Mouse (Mus musculus): ENCODE data around the gene Ltb.
A peak's percentile ranks its signal among the peaks of the same experiment; 100 is the strongest.

The Ltb gene

DNA sequence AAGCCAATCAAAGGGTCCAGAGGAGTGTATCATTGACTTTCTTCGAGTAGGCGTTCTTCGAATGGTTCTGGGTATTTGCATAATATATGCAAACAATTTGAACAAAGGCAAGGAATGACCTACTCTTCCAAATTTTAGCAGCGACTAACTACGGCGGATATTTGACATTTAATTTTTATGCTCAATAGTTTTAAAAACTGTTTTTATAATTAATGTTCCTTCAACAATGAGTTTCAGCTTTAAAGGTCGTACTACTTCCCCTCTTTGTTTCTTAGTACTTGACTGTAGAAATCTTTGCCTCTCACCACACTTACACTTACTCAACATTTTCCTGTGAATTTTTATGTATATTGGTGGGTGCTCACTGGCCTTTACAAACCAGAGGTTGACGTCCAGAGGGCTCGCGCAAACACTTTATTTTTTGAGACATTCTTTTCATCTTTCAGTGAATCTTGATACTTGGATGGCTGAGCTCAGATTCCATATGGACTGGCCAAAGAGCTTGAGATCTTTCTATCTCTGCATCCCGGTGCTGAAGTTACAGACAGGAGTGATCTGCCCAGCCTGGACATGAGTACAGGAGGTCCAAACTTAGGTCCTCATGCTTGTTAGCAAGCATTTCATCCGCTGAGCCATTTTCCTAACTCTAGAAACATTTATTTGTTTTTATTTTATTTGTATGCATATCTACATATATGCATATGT is 28.6 kb upstream of the Ltb start:
- DNase-seq = no peak

DNA sequence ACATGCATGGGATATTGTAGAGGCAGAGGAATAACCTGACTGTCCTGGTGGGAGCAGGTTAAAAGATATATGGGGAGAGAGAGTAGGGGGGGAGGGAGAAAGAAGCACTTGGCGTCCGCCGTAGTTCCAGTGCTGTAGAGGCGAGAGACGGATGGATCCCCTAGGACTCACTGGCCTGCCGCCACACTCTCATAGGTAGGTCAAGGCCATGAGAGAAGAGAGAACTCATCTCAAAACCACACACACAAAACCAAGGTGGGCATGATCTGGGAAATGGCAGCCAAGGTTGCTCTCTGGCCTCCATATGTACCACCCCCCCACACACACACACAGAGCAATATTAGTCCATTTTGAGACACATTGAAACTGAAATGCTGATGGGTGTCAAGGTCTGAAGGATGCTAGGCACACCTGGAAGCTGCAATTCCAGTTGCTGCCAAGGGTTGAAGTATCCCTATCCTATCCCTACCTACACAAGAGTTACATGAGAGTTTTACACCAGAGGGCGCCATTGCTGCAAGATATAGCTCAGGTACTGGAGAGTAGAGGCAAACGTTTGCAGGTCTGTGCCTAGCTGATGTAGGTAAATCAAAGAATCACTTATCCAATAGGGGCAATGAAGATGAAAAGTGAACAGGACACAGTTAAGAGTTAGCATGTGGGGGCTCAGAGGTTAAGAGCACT is 27.7 kb upstream of the Ltb start:
- DNase-seq = peak; percentile 80 to 82

DNA sequence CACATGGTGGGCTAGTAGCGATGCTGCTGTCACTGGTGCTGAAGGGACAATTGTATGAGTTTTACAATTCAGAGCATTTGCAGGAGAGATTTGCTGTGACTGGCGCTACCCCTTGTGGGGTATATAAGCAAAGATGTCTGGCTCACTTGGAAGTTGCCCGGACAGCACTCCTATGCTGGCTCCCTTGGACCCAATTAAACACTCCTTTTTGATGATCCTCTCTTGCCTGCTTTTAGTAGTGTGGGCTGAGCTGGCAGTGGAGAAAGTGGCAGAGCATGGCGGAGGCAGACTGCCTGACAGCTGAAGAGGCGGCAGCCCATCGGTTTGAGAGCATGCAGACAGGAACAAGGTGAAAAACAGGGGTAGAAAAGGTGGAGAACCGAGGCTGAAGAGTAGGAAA is 26.4 kb upstream of the Ltb start:
- no peak for DNase-seq

DNA sequence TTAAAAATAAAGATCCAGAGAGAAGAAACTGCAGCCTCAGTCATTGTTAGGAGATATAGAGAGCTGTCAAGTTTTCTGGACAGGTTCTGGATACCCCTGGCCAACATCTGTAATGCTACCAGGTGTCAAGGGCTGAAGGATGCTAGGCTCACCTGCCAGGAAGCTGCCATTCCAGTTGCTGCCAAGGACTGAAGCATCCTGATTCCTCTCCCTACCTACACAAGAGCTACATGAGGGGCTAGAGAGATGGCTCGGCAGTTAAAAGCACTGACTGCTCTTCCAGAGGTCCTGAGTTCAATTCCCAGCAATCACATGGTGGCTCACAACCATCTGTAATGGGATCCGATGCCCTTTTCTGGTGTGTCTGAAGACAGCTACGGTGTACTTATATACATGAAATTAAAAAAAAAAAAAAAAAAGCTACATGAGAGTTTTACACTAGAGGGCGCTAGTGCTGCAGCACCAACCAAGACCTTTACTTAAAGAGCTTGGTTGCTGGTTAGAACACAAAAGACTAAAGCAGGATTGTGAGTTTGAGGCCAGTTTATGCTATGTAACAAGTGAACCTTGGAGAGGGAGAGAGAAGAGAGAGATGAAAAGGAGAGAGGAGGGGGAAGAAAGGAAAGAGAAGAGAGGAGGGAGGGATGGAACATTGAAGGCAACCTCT is 25.6 kb upstream of the Ltb start:
- DNase-seq = peak; percentile 53 to 54

DNA sequence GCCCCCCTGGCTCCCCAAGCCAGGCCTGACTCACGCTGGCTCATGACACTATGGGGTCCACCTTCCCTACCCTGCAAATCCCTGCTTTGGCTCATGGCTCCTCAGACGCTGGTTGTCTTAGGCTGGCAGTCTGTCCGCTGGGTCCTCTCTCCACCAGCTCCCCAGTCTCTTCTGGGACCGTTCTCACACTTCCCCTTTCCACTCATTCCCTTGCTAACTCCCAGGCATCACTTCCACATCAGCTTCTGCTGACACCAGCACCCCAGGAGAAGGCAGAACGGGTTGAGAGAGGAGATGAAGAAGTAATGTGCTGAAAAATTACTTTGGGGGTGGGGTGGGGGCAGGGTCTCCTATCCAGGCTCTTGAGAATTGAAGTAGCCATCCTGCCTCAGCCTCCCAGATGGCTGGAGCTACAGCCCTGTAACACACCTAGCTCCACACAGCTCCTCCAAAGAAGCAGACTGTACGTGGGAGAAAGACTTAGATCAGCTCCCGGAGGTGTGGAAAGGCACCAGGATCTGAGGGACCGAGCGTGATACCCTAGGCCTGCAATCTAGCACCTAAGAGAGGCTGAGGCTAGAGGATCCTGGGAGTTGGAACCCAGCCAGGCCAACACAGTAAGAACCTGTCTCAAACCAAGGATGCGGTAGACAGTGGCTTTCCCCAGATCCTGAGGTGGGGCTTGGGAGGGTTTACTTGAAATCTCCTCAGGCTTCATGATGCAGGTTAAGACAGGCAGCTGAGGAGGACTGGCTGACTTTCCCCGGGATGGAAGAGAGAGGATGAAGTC is 21.6 kb upstream of the Ltb start:
- peak; percentile 50 to 51 for DNase-seq

DNA sequence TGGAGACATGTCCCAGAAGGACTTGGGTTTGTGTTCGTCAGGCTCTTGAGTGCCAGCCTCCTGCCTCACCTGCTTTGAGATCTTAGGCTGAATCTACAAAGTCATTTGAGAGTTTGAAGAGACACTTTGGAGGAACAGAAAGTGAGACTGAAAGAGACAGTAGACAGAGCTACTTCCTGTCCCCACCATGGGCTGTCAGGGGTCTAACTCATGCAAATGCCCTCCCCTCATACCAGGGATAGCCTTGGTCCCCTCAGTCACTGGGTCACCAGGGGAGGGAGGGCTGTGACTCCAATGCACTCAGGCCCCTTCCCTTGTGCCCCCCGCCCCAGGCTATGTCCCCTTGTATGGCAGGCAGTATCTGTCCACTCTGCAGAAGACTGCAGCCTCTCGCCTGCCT is 20.9 kb upstream of the Ltb start:
- peak; percentile 61 to 62 for DNase-seq

DNA sequence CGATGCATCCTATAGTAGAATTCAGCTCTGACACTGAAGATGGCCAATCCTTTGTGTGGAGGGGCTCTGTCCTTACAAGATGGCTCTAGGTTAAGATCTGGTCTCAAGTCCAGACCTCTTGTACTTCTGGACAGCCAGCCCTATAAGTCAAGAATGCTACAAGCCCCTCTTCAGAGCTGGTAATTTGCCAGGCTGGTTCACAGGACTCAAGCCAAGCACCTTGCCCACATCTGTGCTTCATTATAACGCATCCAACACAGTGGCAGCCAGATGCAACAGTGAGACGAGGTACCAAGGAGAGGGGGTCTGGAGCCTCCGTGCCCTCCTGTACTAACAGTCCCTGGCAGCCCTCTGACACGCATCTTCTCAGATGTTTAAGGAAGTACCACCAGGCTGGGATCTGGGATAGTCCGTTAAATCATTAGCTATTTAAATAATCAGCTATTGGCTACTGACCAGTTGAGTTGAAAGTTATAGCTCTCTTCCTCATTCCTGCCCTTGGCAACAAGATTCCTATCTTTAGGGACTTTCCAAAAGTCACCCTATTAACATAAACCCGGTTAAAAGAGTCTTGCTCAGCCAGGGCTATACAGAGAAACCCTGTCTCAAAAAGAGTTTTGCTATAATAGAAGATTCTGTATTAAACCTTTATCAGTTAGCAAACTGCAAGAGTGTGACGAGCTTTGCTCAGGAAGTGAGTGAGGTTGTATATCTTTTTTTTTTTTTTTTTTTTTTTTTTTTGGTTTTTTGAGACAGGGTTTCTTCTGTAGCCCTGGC is 19.9 kb upstream of the Ltb start:
- no peak for DNase-seq

DNA sequence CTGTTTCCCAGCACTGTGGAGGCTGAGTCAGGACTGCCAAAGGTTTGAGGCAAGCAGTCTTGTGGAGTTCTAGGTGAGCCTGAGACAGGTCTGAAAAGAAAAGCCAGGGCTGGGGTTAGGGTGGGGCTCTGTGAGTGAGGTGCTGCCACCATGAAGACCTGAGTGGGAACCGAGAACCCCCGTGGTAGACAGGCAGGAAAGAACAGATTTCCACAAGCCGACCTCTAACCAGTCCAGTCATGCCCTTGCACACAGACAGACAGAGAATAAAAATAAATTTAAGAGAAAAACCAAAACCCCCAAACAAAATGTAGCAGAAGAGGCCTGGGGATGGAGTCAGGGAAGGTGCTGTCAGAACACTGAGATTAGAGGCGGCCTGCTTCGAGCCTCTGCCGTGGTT is 18.9 kb upstream of the Ltb start:
- peak; percentile 37 to 42 for DNase-seq

DNA sequence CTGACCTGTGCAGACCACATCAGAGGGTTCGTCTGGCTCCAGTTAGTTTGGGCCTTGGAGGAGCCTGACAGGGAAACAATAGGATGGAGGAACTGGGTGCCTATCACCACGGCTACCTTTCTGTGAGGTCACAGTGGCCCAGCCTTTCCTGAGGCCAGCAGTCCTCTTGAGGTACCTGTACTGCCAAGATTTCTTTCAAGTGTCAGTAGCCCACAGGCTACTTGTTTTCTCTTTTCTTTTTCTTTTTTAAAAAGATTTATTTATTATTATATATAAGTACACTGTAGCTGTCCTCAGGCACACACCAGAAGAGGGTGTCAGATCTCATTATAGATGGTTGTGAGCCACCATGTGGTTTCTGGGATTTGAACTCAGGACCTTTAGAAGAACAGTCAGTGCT is 18.3 kb upstream of the Ltb start, which contains the start of gene Aif1:
TSS of gene Aif1 (minus strand) at position 101 of the 400 bp plus-strand sequence.
- no peak for DNase-seq

DNA sequence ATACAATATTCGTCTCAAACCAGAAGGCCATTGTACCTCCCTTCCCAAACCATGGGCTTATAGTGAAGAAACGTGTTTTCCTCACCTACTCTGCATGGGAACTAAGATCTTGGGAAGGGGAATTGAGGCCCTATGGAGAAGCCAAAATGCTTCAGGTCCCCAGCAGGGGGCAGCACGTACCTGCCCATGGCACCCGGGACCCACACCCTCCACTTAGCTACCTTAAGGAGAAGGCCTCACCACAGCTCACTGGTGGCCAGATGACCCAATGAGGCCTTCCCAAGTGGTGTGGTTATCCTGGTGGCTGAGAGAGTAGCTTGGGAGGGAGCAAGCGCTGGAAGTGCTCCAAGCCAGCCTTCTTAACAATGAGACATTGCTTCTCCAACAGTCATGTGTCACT is 15.7 kb upstream of the Ltb start:
- peak; percentile 88 to 89 for DNase-seq

DNA sequence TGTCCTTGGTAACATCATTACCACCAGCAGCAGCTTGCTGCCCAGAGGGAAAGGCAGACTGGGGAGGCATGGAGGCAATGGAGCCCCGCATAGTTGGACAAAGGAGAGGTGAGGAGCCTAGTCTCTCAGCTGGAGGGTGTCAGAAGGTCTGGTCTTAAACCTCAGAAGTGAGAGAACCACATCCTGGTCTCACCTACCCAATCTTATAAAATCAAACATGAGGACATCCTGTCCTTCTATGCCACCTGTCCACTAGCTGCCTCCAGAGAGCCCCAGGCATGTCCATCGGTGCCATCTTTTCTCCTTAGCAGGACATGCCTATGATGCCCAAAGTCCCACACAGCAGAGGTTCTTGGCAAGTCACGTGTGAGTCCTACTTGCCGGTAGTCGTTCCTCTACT is 14.1 kb upstream of the Ltb start:
- no peak for DNase-seq

DNA sequence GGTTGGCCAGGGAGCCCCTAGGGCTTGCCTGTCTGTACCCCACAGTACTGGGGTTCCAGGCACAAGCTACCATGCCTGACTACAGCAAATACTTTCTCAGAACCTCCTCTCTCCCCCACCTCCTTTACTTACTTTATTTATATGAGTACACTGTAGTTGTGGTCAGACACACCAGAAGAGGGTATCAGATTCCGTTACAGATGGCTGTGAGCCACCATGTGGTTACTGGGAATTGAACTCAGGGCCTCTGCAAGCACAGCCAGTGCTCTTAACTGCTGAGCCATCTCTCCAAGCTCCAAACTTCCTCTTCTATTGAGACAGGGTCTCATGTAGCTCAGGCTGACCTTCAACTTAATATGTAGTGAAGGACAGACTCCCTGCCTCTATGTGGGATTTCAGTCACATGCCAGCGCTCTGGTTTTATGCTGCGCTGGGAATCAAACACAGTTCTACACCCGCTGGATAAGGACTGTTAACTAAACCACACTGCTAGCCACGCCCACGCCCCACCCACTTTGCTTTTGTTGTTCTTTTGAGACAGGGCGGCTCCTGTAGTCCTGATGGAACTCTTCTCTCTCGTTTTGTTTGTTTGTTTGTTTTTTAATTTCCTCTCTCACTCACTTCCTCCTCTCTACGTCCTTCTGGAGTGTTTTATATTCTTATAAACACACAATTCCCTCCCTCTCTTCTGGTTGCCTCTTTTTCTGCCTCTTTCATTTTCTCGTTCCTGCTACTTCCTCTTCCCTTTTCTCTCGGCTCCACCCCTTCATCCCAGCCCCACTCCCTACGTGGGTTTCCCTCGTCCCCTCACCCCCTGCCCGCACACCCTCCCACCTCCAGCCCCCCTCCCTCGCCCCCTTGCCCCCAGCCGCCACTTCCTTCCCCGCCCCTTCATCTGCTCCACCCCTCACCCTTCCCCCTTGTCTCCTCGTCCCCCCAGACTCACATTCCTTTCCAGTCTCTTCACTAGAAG is 8.3 kb upstream of the Ltb start:
- peak; percentile 91 to 94 for DNase-seq

DNA sequence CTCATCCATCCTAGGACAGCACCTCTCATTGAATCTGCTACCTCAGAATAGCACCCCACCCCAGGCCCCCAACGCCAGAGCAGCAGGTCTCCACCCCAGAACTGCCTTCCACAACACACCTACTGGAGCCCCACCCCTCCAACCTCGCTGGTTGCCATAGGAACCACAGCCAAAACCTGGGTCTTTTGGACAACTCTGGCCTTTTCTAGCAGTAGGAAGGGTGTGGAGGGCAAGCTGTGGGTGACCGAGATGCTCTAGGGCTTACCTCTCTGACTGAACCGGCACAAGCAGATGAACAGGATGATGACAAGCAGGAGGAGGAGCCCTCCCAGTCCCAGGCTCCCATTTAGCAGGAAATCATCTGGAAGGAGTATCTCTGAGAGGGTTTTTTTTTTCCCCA is 7.6 kb upstream of the Ltb start:
- DNase-seq = peak; percentile 72 to 80

DNA sequence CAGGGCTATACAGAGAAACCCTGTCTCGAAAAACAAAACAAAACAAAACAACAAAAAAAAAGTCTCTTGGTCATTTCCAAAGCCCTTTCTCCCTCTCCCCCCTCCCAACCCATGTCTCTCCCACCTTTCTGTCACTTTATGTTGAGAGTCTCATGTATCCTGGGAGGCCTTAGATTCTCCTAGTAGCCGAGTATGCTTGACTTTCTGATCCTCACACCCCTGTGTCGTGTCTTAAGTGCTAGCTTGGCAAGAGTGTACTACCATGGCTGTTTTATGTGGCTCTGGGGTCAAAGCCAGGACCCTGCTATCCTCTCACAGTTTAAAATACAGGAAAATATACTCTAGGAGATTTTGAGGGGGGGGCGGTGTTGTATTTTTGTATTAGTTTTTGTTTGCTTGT is 6.9 kb upstream of the Ltb start:
- no peak for DNase-seq

DNA sequence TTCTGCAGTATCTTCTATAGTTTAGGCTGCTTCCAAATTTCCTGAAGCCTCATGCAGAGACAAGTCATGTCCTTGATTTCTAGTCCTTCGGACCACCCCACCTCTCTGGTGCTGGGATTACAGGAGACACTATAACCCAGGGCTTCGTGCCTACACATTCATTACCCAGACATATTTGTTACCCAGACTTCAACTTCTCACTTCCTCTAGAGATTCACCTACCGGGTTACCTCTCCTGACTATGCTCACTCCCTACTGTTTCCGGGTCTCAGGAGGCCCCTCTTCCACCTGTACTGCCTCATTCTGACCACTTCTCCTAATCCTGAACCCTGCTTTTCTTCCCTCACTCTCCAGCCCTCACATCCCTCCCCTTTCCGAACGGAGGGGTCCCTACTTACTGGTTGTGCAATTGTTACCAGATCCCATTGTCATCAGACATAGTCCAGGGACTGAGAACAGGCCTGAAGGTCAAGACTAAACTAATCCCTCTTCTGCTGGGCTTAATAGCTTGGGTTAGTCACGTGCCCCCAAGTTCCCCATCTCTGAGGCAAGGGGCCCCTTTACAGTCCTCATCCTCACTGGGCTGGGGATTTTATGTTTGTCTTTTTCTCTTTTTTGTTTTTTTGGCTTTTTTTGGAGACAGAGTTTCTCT is 6.2 kb upstream of the Ltb start, which contains the start of gene Lst1:
TSS of gene Lst1 (minus strand) at position 481 of the 652 bp plus-strand sequence.
- DNase-seq = peak in 1 of 2 experiments; percentile 34

DNA sequence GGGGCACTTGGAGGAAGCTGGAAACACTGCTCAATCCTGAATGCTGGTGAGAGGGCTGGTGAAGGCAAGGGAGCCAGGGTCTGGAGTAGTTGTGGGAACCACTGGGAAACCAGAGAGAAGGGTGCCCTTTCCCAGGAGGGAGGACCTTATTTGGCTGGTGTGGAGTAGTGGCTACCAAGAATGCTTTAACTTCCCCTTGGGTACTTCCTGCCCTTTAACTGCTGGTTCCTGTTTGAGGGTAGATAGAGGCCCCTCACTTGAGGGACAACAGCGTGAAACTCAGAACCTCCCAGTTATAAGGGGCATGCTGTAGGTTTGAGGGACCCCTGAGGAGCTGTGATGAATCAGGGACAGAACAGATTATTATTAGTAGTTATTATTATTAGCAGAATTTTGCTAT is 5.1 kb upstream of the Ltb start:
- DNase-seq = peak; percentile 45 to 53

DNA sequence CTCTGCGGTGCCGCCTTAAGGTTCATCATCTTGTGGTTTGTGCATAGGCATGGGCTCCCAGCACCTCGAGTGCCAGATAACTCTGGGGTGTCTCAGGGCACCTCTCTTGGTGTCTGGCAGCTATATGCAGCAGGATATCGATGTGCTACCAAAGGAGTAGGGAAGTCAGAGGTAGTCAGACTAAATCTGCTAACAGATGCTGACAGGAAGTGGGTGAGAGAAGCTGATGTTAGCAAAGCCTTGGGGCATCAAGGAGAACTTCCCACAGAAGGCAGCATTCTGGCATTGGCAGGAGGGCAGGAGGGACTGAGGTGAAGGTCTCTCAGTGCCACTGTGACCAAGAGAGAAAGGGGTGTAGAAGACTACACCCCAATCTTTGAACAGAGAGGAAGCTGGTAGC is 4.1 kb upstream of the Ltb start:
- peak; percentile 58 for DNase-seq

DNA sequence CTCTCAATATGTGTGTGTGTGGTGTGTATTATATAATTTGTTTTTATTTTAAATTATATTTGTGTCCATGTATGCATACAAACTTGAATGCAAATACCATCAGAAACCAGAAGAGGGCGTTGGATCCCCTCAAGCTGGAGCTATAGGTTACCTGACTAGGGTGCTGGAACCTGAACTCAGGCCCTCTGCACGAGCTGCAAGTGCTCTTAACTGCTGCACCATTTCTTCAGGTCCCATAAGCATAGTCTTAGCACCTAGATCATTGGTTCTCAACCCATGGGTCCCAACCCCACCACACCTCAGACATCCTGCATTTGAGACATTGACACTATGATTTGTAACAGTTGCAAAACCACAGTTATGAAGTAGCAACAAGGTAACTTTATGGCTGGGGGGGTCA is 2.5 kb upstream of the Ltb start:
- no peak for DNase-seq

DNA sequence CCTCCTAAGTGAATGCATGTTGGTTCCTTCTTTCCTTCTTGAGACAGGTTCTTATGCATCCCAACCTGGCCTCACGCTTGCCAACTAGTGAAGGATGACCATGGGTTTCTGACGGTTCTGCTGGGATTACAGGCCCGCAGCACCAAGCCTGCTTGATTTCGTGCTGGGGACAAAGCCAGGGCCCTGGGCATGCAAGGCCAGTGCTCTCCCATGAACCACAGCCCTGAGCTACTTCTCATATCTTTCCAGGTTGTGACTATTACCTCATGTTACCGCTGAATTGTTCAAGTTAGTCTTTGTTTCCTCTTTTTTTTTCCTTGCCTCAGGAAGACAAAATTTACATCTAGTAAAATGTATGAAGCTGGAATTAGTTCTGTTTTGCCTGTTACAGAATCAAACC is 1.3 kb upstream of the Ltb start:
- peak; percentile 47 to 51 for DNase-seq

DNA sequence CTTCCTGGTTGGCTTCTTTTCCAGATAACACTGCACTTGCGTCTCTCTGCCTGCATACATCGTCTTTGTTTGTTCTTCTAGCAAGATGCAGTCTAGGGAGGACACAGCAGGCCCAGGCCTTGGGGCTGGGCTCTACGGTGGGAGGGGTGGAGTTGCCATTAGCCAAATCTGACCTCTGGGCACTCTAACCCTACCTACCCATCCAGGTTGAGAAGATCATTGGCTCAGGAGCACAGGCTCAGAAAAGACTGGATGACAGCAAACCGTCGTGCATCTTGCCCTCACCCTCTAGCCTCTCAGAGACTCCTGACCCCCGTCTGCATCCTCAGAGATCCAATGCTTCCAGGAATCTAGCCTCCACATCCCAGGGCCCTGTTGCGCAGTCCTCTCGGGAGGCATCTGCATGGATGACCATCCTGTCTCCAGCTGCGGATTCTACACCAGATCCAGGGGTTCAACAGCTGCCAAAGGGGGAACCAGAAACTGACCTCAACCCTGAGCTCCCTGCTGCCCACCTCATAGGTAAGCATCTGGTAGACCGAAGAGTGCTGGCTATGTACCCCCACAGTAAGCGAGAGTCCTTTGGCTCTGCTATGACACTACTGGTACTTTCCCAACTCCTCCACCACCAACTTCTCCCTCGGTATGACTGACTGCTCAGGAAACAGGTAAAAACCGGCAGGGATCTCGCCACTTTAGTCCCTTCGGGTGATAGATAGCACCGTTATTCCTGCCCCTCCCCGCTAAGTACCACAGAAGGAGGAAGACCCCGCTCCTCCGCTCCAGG is 798 bp downstream of the Ltb start:
- peak; percentile 54 to 62 for DNase-seq

All from B cell, adult 2 months (primary cell).